Mouse (Mus musculus): ENCODE results near the gene Setd7. TPM values are rescaled to one million over a fixed set of nuclear protein-coding genes. Genes with fewer than 3 reads are reported as not detected.
"Not testable (repeated sequence)": the region's sequence is repeated elsewhere in the genome, so short reads cannot be mapped to it uniquely, and the experiment has no call there.

Gene Setd7
- polyA plus RNA-seq, 1 experiment: 14.1 TPM

DNA sequence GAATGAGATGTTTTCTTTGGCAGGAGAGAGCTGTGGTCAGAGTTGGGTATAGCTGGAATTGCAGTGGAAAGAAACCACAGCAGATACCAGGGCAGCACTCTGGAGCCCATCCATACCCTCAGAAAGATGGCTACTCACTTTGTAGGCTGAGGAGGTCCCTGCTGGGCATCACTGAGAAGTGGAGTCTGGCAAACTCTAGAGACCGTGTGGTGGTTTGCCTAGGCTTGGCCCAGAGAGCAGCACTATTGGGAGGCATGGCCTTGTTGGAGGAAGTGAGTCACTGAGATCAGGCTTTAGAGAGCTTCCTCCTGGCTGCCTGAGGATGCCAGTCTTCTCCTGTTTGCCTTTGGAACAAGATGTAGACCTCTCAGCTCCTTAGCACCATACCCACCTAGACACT lies 32.8 kb upstream of the Setd7 start:
- no peaks in the 10 kb centered on the region for H3K36me3 ChIP-seq (ENCODE audit: control insufficient read depth, insufficient read depth, low read length)
- 74% methylated on average over 1 of the region's 1 CpGs for WGBS
- H3K27ac ChIP-seq (ENCODE audit: insufficient read depth, low read depth, low read length): no peak overlapping the region
- no peaks in the 10 kb centered on the region for H3K27me3 ChIP-seq (replicated peaks; ENCODE audit: control insufficient read depth, insufficient read depth, low read length)
- H3K4me1 ChIP-seq (ENCODE audit: control insufficient read depth, insufficient read depth, low read length): no peaks in the 10 kb centered on the region
- TF ChIP-seq POLR2A (IDR thresholded peaks at IDR 0.05; ENCODE audit: low read depth, low read length) (no peak), CTCF (conservative IDR thresholded peaks at IDR 0.05; ENCODE audit: insufficient read depth, insufficient read length, low read depth, low read length) (no peak)
- H3K4me3 ChIP-seq (ENCODE audit: insufficient read depth, low read depth, low read length): no peak overlapping the region
- DNase-seq: no peak

DNA sequence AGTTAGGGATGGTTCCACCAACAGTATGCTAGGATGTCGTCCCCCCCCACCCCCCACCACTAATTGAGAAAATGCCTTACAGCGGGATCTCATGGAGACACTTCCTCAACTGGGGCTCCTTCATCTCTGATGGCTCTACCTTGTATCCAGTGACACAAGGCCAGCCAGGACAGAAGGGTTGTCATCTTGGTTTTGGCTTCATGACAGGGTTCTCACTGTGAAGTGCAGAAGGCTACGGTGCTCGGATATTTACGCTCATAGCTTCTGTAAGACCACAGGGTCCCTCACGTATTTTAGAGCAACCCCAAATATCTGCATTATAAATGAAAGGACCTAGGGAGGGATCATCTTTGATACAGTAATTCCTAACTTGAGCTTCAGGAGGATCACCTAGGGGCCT lies 30.9 kb upstream of the Setd7 start:
- Histone ChIP-seq H3K27me3 (replicated peaks; ENCODE audit: control insufficient read depth, insufficient read depth, low read length) (no peaks in the 10 kb centered on the region), H3K4me3 (ENCODE audit: insufficient read depth, low read depth, low read length) (no peak overlapping the region), H3K4me1 (ENCODE audit: control insufficient read depth, insufficient read depth, low read length) (no peaks in the 10 kb centered on the region), H3K27ac (ENCODE audit: insufficient read depth, low read depth, low read length) (no peak overlapping the region), H3K36me3 (ENCODE audit: control insufficient read depth, insufficient read depth, low read length) (no peaks in the 10 kb centered on the region)
- TF ChIP-seq CTCF (conservative IDR thresholded peaks at IDR 0.05; ENCODE audit: insufficient read depth, insufficient read length, low read depth, low read length): no peak
- no peak for TF ChIP-seq POLR2A (IDR thresholded peaks at IDR 0.05; ENCODE audit: low read depth, low read length)
- WGBS: 93% methylated on average over 6 of the region's 6 CpGs
- DNase-seq: no peak

- H3K27me3 ChIP-seq (replicated peaks; ENCODE audit: control insufficient read depth, insufficient read depth, low read length): no peaks in the 10 kb centered on the region
- WGBS: 61% methylated on average over 15 of the region's 15 CpGs
- H3K36me3 ChIP-seq (ENCODE audit: control insufficient read depth, insufficient read depth, low read length): no peaks in the 10 kb centered on the region
- H3K27ac ChIP-seq (ENCODE audit: insufficient read depth, low read depth, low read length): no peak overlapping the region
- no peaks in the 10 kb centered on the region for H3K4me1 ChIP-seq (ENCODE audit: control insufficient read depth, insufficient read depth, low read length)
- no peak for DNase-seq
- no peak for TF ChIP-seq CTCF (conservative IDR thresholded peaks at IDR 0.05; ENCODE audit: insufficient read depth, insufficient read length, low read depth, low read length)
- no peak for TF ChIP-seq POLR2A (IDR thresholded peaks at IDR 0.05; ENCODE audit: low read depth, low read length)
- H3K4me3 ChIP-seq (ENCODE audit: insufficient read depth, low read depth, low read length): no peak overlapping the region
These were observed 29.7 kb upstream of the Setd7 start for GRCm38 (mm10) chr3:51590207-51590892.

DNA sequence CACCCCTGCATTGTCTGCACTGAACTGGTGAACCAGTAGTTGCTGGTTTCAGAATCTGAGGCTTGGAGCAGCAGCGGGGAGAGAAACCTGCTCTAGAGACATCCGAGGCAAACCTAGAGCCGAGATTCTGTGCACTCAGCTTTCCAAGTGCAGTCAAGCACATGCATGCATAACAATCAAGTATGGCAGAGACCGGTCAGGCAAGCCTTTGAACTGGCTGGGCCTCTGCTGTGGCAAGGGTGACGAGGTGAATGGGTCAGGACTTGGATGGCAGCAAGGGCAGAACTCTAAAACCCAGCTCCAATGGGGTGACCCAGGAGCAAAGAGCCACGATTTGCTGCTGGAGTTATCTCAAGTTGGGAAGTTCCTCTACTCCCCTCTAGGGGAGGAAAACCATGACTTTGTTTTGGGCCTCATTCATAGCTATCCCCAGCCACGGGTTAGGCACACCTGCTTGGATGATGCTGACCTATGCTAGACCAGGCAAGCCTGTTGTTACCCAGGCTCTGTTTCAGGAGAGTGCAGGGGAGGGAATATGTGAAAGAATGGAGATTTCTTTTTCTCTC lies 27.1 kb upstream of the Setd7 start:
- 49% methylated on average over 7 of the region's 7 CpGs for WGBS
- DNase-seq: no peak

GRCm38 (mm10) chr3:51583574-51584391 lies 23.1 kb upstream of the Setd7 start:
- 24% methylated on average over 18 of the region's 18 CpGs for WGBS

More for the DNA sequence above, 27.1 kb upstream of the Setd7 start:
- no peak overlapping the region for H3K4me3 ChIP-seq (ENCODE audit: insufficient read depth, low read depth, low read length)
- no peak overlapping the region for H3K27ac ChIP-seq (ENCODE audit: insufficient read depth, low read depth, low read length)
- H3K4me1 ChIP-seq (ENCODE audit: control insufficient read depth, insufficient read depth, low read length): no peaks in the 10 kb centered on the region
- no peaks in the 10 kb centered on the region for H3K36me3 ChIP-seq (ENCODE audit: control insufficient read depth, insufficient read depth, low read length)
- no peaks in the 10 kb centered on the region for H3K27me3 ChIP-seq (replicated peaks; ENCODE audit: control insufficient read depth, insufficient read depth, low read length)
- TF ChIP-seq CTCF (conservative IDR thresholded peaks at IDR 0.05; ENCODE audit: insufficient read depth, insufficient read length, low read depth, low read length) (no peak; the same call in 1 of the 2 replicates), POLR2A (IDR thresholded peaks at IDR 0.05; ENCODE audit: low read depth, low read length) (no peak)

GRCm38 (mm10) chr3:51579243-51579642 lies 18.6 kb upstream of the Setd7 start:
- H3K27ac ChIP-seq (ENCODE audit: insufficient read depth, low read depth, low read length); H3K4me3 ChIP-seq (ENCODE audit: insufficient read depth, low read depth, low read length); DNase-seq; H3K27me3 ChIP-seq (replicated peaks; ENCODE audit: control insufficient read depth, insufficient read depth, low read length); H3K36me3 ChIP-seq (ENCODE audit: control insufficient read depth, insufficient read depth, low read length); H3K4me1 ChIP-seq (ENCODE audit: control insufficient read depth, insufficient read depth, low read length): not testable (repeated sequence)
- 77% methylated on average over 4 of the region's 4 CpGs for WGBS

More at GRCm38 (mm10) chr3:51583574-51584391, 23.1 kb upstream of the Setd7 start:
- Histone ChIP-seq H3K27ac (ENCODE audit: insufficient read depth, low read depth, low read length) (no peak overlapping the region), H3K4me1 (ENCODE audit: control insufficient read depth, insufficient read depth, low read length) (no peaks in the 10 kb centered on the region), H3K36me3 (ENCODE audit: control insufficient read depth, insufficient read depth, low read length) (no peaks in the 10 kb centered on the region), H3K4me3 (ENCODE audit: insufficient read depth, low read depth, low read length) (no peak overlapping the region), H3K27me3 (replicated peaks; ENCODE audit: control insufficient read depth, insufficient read depth, low read length) (no peaks in the 10 kb centered on the region)
- TF ChIP-seq POLR2A (IDR thresholded peaks at IDR 0.05; ENCODE audit: low read depth, low read length) (no peak), CTCF (conservative IDR thresholded peaks at IDR 0.05; ENCODE audit: insufficient read depth, insufficient read length, low read depth, low read length) (peak; percentile 76)
- peak; percentile 79 for DNase-seq

All from kidney, adult 2 months (tissue).